Mouse (Mus musculus) olfactory bulb, adult 2 months (tissue): ENCODE measurements around the gene Nudt8.
"Not testable (repeated sequence)": the region's sequence is repeated elsewhere in the genome, so short reads cannot be mapped to it uniquely, and the experiment has no call there.

Experiments used
- CTCF ChIP-seq: fragments of 200-500 bp; IDR thresholded peaks from 2 replicates; pipeline ENCODE4 v1.5.1; 2012; ENCODE audit warnings: low read depth, mild to moderate bottlenecking, low read length, moderate library complexity; ENCODE audit not compliant: insufficient read depth
- POLR2A ChIP-seq: fragments of 200-500 bp; IDR thresholded peaks from 2 replicates; pipeline ENCODE4 v1.6.1; 2012; ENCODE audit warnings: mild to moderate bottlenecking, low read depth, low read length, moderate library complexity; ENCODE audit not compliant: insufficient read depth

DNA sequence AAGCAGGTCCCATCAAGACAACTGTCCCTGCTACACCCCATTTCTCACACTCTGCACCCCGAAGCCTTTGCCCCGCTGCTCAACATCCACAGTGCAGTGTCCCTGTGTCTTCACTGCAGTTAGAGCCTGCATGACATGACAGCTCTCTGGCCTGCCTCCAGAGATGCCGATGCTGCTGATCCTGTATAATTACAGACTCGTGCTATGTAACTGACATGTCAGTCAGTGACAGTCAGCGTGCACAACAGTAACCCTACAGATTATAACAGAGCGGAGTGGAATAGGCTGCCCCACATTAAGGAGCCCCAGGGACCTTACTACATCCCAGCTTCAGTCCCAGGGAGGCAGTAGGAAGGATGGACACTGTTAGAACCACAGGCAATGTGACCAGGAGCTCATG lies 38.6 kb upstream of the Nudt8 start:
- not testable (repeated sequence) for TF ChIP-seq POLR2A, CTCF
